Mouse (Mus musculus) urinary bladder, postnatal 14 days (tissue): Measurements from ENCODE around the gene Akt1.

ENCODE experiments used
- DNase-seq: peaks from one replicate; pipeline ENCODE4 v3.0.0; 2021; ENCODE audit warnings: low spot score

The Akt1 gene

DNA sequence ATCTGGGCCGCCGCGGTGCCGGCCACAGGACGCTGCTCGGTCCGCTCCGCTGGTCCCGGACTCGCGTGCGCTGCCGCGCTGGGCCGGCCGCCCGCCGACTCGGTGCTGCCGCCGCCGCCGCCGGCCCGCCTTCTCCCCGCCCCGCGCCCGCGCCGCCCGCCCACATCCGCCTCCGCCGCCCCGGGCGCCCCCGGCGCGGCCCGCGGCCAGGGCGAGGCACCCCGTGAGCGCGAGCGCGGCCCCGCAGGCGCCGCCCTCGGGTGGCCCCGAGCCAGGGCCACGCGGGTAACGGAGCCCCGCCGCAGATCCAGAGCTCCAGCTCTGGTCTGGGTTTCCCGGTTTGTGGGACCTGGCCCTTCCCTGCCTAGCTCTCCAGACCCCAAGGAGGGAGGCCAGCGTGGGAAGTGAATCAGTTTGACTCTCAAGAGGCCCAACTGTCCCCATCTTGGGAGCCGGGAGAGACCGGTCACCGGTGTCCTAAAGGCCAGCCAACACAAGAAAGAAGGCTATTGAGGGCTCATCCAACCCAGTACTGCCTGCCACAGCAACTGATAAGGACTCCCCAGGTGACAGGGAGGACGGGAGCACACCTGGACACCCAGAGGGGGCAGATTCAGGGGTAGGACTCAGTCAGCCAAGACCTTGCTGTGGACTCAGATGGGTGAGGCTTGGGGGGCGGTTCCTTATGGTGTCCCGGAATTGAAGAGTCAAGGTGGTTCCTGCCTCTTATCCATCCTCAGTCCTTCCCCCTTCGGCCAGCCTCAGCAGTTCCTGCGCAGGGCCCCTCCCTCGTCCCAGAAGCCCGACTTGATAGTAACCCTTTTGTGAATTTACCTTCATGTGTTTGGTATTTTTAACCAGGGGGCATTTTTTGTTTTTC, at the start of gene Akt1:
Gene Akt1, minus strand, starts transcription at position 753 of the 880 bp plus-strand sequence.
- peak; percentile 72 for DNase-seq

DNA sequence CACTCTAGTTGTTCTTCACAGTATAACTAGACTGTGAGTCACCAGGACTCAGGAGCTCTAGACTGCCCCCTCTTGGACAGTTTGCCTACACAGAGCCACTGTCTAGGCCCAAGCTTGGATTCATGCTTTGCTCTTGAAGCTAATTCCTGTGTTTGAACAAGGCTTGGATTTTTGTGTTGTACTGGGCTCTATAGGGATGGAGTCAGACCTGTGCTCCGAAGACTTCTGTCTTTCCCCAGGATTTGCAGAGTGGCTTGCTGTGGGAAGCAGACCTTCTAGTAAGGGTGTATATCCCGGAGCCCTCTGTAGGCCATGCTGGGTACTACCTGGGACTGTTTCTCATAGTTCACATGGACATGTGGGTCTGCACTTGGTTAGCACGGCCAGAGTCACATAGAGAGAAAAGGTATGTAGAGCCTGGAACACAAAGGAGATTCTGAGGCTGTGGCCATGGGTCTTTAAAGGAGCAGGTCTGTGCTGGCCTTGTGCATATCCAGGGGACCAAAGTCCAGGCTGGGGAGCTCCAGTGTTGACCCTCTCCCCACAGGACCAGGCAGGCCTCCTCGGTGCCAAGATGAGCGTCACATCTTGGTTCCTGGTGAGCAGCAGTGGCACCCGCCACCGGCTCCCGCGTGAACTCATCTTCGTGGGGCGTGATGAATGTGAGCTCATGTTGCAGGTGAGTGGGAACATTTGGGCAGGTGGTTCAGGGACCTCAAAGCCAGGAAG, 49.6 kb upstream of the Akt1 start:
- DNase-seq: peak; percentile 81

DNA sequence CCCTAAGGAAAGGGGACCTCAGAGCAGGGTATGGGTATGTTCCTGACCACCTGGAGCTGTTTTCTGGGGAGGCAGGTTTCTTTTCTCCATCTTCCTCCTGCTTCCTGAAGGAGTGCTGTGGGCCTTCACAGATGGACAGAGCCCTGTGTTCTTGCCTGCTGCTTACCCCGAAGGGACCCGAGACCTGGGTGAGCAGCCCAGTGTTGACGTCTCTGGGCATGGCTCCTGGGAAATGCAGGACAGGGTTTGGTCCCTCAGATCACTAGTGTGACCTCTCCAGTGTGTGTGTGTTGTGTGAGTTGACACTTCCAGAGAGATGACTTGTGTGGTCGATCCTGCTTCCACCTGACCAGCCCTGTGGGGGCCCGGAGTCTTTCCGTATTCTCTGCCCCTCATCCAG, 48.8 kb upstream of the Akt1 start:
- no peak for DNase-seq

DNA sequence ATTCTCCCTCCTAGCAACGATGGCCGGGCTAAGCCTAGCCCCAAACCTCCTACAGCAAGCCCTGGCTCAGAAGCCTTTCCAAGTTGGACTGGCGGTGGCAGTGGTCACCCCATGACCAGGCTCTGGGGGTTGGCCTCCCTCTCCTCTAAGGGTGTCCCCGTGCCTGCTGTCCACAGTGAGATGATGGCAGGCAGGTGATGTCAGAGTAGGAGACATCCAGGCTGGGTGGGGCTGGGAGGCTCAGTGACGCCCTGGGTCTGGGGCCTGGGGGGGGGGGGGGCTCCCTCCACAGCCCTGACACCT, 48.3 kb upstream of the Akt1 start:
- DNase-seq: no peak

DNA sequence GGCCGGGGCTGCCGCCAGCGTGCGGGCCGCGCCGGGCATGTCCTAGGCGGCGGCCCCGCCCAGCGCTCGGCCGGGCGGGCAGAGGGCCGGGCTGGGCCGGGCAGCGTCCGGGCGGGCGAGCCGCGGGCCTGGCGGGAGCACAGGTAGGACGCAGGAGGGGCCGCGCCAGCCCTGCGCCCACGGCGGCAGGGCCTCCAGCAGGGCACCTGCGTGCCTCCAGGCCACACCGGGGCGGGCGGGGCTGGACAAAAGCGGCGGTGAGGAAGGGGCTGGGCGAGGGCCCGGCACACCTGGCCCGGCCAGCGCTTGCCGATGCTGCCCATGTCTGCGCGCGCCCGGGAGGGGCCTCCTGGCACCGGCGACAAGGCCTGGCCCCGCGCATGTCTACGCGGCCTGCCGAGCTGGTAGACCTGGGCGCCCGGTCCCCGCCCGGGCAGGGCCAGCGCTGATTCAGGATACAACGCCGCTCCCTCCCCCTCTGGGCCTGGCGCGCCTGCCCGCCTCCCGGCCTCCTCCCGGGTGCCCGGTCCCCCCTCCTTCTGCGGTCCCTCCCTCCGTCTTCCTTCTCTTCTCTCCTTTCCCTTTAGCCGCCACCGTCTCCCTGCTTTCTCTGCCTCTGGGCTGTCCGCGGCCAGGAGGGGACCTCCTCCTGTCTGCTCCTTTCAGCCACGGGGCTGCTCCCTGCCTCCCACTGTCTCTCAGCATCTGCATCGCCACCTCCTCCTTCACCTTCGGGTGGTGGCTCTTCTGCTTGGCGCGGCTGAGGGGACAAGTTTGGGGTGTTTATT, 47.8 kb upstream of the Akt1 start:
- peak; percentile 83 for DNase-seq

DNA sequence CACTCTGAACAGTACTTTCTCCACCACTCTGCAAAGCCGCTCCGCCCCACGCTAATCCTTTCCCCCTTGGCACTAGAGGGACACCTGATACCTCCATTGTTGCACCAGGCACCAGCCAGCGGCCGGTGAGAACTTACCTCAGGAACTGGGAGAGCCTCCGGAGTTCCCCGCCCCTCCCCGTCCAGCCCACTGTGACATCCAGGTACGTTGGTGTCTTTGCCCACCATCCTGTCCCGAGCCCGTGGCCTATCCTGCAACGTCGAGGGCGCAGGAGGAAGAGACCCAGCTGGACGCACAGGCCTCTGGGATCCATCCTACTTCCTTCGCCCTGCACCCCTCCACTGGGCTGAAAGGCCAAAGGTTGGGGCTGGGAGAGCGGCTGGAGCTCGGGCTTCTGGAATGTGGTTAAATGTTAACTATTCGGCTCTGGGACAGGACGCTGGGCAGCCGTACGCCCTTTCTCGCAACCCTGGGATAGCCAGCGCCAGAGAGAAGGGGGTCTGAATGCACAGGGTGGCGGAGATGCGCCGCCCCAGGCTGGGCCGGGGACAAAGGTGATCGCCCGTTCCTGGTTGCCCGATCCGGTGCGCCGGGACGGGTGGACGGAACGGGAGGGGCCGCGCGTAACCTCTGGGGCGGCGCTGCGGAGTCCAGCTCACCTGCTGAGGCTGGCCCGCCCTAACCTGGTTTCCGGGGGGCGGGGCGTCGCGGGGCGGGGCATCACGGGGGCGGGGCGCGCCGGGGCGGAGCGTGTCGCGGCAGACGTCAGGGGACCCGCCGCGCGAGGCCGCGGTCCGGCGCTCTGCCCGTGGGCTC, 46.9 kb upstream of the Akt1 start:
- DNase-seq: peak; percentile 82

DNA sequence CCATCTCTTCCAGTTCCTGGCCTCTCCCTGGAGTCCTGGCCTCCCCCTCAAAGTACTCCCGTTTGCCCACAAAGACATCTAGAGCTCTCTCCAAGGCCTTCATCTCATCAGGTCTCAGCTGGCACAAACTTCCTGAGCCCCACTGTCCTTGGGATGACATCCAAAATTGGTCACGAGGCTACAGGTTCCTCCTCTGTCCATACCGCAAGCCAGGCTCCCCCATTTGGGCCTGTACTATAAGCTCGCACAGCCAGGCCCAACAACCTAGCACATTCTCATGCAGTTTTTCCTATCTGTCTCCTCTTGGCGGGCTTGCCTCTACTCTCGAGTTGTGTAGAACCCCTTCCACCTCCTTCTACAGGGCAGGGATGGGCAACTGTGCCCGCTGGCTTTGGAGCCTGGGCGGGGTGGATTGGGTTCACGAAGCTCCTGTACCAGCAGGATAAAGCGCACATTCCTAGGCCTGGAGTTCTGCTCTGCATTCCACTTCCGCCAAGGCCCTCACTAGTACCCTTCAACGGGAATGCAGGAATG, 46.3 kb upstream of the Akt1 start:
- DNase-seq: no peak

DNA sequence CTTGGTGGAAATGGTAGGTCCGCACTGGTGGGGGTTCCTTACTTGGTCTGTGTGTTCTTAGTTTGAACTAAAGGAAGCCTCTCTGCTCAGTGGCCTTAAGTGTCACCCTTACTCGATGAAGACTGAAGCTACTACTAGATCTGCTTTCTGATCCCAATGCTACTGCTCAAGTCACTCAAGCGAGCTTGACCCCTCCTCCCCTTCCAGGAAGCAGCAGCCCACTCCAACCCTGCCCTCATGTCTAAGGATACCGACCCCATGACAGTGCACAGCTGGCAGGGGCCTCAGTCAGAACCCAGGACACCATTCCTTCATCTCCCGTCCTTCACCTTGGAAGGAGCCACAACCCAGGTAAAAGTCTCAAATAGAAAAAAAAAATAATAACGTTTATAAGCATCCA, 45.5 kb upstream of the Akt1 start, which contains the start of gene Cep170b:
Gene Cep170b, plus strand, starts transcription at position 240 of the 400 bp plus-strand sequence.
- no peak for DNase-seq

DNA sequence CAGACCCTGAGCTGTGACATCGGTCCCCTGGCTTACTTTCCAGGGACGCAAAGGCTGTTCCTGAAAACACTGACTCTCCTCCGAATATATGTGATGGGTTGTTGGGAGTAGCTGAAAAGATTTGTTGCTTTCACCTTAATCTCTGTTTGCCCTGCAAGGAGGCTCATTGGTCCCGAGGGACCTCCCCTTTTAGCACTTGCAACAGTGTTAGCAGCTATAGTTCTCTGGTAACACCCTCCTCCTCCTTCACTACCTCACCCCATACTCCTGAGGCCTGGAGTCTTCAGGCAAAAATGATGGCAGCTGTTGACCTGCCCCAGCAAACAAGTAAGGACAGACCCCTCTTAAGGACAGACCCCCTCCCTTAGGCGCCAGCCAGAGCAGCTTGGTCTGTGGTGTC, 44.3 kb upstream of the Akt1 start:
- no peak for DNase-seq

DNA sequence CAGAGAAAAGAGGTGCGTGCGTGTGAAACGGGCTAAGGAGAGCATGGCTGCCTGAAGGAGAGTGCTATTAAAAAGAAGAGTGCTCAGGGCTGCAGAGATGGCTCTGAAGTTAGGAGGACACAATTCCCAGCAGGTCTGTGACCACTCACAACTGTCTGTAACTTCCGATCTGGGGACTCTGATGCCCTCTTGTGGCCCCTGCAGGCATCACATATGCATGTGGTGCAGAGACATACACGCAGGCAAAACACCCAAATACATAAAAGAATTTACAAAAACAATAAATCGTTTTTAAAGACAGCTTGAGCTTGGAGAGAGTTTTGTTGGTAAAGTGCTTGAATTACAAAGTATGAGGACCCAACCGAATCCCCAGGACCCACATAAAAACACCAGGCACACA, 42.5 kb upstream of the Akt1 start:
- DNase-seq: peak; percentile 55

DNA sequence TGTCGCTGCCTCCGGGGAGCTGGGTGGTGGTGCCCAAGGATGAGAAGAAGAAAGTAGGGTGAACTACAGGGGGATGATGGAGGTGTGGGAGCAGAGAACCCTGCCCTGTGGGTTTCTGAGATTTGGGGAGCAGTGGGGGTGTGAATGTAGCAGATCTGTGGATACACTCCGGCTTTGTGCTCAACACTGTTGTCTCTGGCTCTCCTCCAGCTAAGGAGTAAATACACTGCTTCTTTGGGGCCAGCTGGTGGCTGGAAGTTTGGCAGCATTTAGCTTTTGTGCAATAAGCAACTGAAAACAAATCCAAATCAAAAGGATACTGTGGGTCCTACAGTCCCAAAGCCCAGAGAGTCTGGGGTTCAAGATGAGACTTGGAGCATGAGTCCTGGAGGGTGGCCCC, 39.3 kb upstream of the Akt1 start:
- DNase-seq: no peak

DNA sequence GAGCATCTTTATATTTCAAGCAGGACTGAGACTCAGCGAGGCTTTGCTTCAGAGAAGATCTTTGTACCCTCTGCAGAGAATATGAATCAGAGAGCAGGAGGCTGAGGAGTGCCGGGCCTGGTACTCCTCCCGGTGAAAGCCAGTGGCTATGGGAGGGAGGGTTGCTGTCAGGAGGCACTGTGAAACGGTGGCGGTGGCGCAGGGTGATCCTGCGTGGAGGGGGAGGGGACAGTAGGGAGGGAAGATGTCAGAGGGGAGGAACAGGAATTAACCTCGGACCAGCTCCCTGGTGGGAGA, 32.8 kb upstream of the Akt1 start:
- DNase-seq: no peak

DNA sequence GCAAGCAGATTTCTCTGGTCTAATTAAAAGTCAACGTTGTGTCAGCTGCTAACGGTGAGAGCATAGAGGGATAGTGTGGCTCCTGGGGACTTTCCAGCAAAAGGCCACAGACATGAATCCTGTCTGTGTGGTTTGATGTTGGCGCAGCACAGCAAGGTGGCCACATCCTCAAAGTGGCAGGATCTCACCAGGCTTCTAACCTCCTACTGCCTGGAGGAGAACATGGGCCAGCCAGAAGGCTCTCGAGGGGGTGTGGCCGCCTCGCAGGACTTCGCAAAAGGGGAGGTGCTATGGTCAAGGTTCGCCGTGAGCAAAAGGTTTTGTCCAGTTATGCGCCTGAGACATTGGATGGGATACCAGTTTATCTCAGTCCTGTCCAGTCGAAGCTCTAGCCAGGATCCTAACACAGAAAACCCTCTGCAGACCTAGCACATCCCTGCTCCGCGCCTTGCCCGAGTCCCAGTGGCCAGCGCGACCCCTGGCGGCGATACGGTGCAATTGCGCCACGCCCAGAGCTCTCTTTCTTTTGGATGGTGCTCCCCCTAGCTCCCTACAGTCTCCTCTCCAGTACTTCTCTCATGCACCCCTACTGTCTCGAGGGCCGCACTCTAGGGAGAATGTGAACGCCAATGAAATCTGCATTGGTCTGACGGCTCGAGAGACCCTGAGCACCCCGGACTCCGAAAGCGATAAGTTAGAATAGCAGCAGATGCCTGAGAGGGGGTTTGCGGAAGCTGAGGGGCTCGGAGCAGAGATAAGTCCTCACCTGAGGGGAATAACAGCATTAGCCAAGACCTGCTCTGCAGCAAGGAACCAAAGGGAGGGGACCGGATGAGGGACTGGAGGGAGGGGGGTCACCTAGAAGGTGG, 32.3 kb upstream of the Akt1 start:
- peak; percentile 91 for DNase-seq

DNA sequence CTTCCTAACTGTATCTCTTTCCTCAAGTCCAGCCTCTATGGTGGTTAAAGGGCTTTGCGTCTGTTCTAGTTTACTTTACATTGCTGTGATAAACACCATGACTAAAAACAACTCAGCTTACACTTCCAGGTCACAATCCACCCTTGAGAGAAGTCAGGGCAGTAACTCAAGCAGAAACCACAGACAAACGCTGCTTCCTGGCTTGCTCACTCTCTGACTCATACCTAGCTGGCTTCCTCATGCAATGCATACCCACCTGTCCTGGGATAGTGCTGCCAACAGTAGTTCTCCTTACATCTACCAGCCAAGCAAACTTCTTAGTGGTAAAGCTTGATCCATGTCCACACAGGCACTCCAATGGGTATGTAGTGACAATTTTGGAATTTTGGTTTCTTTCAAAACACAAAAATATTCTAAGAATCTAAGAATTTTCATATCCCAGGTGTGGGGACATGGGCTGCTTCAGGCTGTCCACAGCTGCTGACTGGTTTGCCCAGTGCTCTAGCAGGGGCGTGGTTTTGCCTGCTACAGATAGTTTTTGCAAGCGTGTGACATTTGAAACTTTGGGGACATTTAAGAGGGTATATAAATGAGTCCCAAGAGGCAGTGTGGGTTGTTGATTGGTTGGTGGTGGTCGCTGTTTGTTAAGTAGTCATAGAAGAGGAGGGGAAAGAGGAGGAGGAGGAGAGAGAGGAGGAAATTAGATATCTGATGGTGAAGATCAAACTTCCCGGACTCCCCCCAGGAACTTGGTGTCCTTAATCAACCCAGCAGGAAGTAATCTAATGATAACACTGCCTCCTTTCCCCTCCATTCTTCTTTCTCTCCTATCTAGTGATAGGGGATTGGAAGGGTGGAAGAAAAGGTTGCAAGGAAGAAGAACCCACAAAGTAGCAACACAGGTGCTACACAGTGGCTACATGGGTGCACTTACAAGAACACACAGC, 28.0 kb upstream of the Akt1 start:
- DNase-seq: peak; percentile 46

DNA sequence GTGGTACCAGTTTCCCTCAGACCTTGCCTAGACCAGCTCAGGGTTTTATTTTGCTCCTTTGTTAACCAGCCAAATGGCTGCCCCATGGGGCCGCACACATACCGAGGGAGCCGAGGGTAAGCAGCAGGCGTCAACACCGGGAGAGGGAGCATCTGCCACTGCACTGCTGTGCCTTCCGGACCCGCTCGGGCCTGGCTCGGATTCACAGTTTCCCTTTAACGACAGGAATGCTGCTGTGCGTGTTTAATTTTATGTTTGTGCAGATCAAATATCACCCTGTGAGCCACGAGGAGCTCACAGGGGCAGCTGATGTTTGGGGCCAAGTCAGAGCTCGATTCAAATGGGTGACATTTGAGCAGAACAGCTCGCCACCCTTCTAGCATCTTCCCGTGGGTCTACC, 25.8 kb upstream of the Akt1 start:
- DNase-seq: peak; percentile 44

DNA sequence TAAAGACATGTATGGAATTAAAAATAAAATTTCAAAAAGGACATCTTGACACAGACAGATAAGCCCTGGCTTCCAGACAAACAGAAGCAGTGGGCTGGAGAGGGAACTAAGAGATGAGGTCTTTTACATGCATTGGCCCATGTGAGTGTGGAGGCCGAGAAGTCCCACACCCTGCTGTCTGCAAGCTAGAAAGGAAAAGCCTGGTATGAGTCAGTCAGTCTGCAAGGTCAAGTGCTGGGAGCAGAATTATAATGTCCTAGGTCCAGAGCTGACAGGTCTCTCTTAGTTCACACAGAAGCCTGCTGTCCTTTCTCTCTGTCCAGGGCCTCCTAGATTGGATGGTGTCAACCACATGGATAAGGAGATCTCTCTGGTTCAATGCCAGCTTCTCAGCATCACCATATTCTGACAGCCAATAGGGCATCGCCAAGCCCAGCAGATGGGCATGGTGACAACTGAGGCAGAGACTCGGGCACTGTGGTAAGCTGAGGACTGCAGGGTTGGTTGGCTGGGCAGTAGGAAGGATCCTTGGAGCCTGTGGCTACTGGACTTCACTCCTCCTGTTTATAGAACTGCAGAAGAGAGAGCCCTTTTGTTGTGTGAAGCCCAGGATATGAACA, 22.2 kb upstream of the Akt1 start:
- no peak for DNase-seq

DNA sequence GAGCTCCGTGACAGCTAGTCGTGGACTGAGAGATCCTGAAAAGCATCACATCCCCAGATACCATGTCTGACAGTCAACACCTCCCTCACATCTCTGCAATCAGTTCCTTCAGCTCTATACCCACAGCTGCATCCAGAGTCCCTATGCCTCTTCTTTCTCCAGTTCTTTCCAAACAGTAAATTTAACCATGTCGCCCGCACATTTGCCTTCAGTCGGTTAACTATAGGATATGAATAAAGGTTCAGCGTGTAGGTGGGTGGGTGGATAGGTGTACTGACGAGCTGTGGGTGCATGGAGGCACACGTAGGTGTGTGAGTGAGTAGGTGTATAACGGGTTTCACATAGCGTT, 19.4 kb upstream of the Akt1 start:
- DNase-seq: no peak

DNA sequence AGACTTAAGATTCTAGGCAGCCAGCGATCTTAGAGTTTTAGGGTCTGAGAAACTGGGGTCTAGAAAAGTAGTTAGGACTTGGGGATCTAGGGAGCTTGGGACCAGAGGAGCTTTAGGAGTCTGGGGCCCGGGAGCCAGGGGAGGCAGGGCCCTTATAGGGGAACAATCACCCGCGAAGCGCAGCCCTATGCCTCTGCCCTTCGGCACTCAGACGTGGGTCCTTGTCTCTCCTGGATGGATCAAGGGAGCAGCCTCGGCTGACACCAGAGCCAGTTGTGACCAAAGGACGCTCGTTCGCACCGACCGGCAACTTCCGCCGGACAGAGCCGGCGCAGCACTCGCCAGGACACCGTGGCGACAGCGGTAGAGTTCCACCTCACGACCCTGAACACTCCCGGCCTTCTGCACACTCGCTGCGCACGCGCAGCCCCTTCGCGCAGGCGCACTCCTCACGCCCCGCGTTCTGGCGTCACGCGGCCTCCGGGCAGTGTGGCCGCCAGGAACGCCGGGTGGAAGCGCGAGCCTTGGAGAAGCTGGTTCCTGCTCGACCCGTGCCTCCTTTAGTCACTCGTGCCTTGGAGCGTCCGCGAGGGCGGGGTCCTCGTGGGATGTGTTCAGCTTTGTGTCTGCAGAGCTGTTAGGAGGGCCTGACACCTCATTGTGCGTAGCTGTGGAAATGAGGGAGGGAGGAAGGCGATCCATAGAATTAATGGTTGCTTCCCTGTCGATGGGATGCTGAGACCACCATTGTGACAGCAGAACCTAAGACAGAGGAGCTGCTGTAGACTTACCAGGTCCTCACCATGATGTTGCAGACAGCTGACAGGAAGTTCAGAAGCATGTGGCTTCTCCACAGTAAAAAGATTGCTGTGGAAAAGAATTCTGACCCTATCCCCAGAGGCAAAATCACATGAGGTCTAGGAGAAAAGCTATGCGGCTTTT, 18.8 kb upstream of the Akt1 start:
- DNase-seq: peak; percentile 94
